Mouse (Mus musculus) G1E (cell line): ENCODE measurements around the gene Blmh. TPM values are rescaled to one million over a fixed set of nuclear protein-coding genes. Genes with fewer than 3 reads are reported as not detected.

ENCODE experiments used
- ATAC-seq: 2 replicates; pipeline ENCODE4 v1.8.0; 2016; ENCODE audit warnings: mild to moderate bottlenecking; ENCODE audit not compliant: insufficient number of reproducible peaks, poor library complexity, low FRiP score, severe bottlenecking; ENCODE audit errors: extremely low read depth
- DNase-seq: peaks from one replicate; pipeline ENCODE4 v3.0.0; 2012; ENCODE audit warnings: low spot score
- H3K27me3 ChIP-seq: 2 replicates; pipeline ENCODE4 v1.6.1; 2012; ENCODE audit warnings: mild to moderate bottlenecking, low read length, inconsistent platforms; ENCODE audit not compliant: insufficient read depth
- H3K36me3 ChIP-seq: replicated peaks from 2 replicates; pipeline ENCODE3; 2012; ENCODE audit warnings: mild to moderate bottlenecking, inconsistent platforms
- H3K4me1 ChIP-seq: 2 replicates; pipeline ENCODE4 v1.6.1; 2012; ENCODE audit warnings: low read depth, low read length, inconsistent platforms, mixed read lengths; ENCODE audit not compliant: insufficient read depth
- H3K4me3 ChIP-seq: 2 replicates; pipeline ENCODE4 v1.5.1; 2012; ENCODE audit warnings: low read depth, mild to moderate bottlenecking, inconsistent platforms, low read length, moderate library complexity, mixed read lengths
- H3K9me3 ChIP-seq: replicated peaks from 2 replicates; pipeline ENCODE4 v1.6.1; 2012; ENCODE audit warnings: inconsistent platforms
- CTCF ChIP-seq: IDR thresholded peaks from 2 replicates; pipeline ENCODE4 v1.5.1; 2012; ENCODE audit warnings: low read depth, low read length, inconsistent platforms, mixed read lengths
- GATA1 ChIP-seq: IDR thresholded peaks from 2 replicates; pipeline ENCODE4 v1.6.1; 2012; ENCODE audit warnings: borderline replicate concordance, low read length, inconsistent platforms, mixed read lengths
- GATA2 ChIP-seq: IDR thresholded peaks from 2 replicates; pipeline ENCODE4 v1.6.1; 2012; ENCODE audit warnings: low read depth, low read length, inconsistent platforms, borderline replicate concordance
- POLR2AphosphoS5 ChIP-seq: IDR thresholded peaks from 2 replicates; pipeline ENCODE4 v1.6.1; 2012; ENCODE audit warnings: low read depth, low read length, inconsistent platforms; ENCODE audit not compliant: insufficient replicate concordance
- TAL1 ChIP-seq: conservative IDR thresholded peaks from 2 replicates; pipeline ENCODE4 v1.6.1; 2012; ENCODE audit warnings: low read depth, low read length, inconsistent platforms, mixed read lengths
- polyA plus RNA-seq: library from polyadenylated mRNA; stranded (reverse); fragments of >175 nt; gene quantifications from 2 replicates; pipeline ENCODE4 v1.2.3, GENCODE M21; 2012
- total RNA-seq, 2 experiments: library from RNA; stranded (forward) in 1 of 2; stranded (reverse) in 1 of 2; fragments of 200-1000 nt in 1 of 2; fragments of >200 nt in 1 of 2; fragmentation: Nextera tagmentation in 1 of 2; gene quantifications; 2 replicates each; pipeline ENCODE4 v1.2.3; 2014 to 2017

Gene Blmh
- total RNA-seq (2014; fragmentation: Nextera tagmentation) (150 and 173 TPM in 2 replicates), total RNA-seq (2017) (304 and 320 TPM in 2 replicates), polyA plus RNA-seq (22.7 and 23.4 TPM in 2 replicates)

GRCm38 (mm10) chr11:76924759-76925236, at the start of gene Blmh:
TSS of gene Blmh (plus strand) at chr11:76924809.
- TF ChIP-seq POLR2AphosphoS5 (no peak), CTCF (no peak), TAL1 (no peak), GATA2 (no peak), GATA1 (no peak)
- H3K9me3 ChIP-seq = no peaks in the 10 kb centered on the region
- no peak for ATAC-seq
- no peak within 1 kb of the TSS for H3K4me3 ChIP-seq
- DNase-seq = no peak
- no peaks in the 10 kb centered on the region for H3K36me3 ChIP-seq
- no peaks in the 10 kb centered on the region for H3K4me1 ChIP-seq
- H3K27me3 ChIP-seq = peaks cover 32% of the 10 kb centered on the region

- Histone ChIP-seq H3K4me1 (peaks cover 7% of the 10 kb centered on the region), H3K9me3 (no peaks in the 10 kb centered on the region), H3K4me3 (no peak overlapping the region), H3K27me3 (peaks cover 6% of the 10 kb centered on the region), H3K36me3 (no peaks in the 10 kb centered on the region)
- DNase-seq (no peak), ATAC-seq (no peak)
- TF ChIP-seq GATA2 = no peak
- no peak for TF ChIP-seq GATA1
- TF ChIP-seq CTCF = no peak
- TF ChIP-seq POLR2AphosphoS5 = no peak
- no peak for TF ChIP-seq TAL1
These were observed 44.8 kb upstream of the Blmh start for GRCm38 (mm10) chr11:76879816-76880215.

- H3K4me3 ChIP-seq = no peak overlapping the region
- no peaks in the 10 kb centered on the region; the same call in 1 of the 2 replicates for H3K27me3 ChIP-seq
- DNase-seq (no peak), ATAC-seq (no peak)
- no peaks in the 10 kb centered on the region for H3K9me3 ChIP-seq
- H3K36me3 ChIP-seq = no peaks in the 10 kb centered on the region
- peaks cover 4% of the 10 kb centered on the region for H3K4me1 ChIP-seq
- no peak for TF ChIP-seq GATA2
- TF ChIP-seq GATA1 = no peak
- TF ChIP-seq CTCF = no peak
- TF ChIP-seq POLR2AphosphoS5 = no peak
- no peak for TF ChIP-seq TAL1
These were observed 40.2 kb upstream of the Blmh start for GRCm38 (mm10) chr11:76884451-76884850.

DNA sequence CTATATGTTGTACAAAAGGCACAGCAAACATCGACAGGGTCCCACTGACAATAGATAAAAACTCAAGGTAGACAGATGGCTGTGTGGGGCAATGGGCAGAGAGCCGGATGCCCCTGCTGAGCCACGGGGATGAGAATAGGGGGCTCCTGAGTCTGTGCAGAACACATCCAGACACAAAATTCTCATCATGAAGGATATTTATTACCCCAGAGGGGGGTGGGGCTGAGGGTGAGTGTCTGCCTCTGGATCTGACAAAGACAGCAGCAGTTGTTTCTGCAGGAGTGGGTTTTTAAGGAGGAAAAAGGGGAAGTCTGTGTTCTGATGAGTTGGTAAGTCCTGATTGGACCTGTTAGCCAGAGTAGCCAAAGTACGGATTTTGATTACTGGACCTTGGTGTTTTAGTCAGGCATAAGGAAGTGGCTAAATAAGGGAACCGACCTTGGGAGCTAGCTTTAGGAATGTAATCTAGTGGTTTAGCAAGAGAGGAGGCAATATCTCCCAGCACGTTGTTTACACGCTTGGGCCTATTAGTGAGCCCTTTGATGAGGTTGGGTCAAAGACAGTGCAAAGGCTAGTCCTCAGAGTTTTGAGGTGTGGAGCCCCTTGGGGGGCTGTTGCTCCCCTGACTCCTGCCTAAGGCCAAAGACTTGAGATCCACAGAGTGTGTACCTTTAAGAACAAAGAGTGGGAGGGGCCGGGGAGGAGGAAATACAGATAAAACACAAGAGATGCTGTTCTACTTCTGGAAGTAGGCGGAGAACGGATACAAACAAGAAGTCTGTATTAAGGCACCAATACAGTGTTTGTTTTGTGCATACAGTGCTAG, 35.1 kb upstream of the Blmh start:
- Histone ChIP-seq H3K27me3 (no peaks in the 10 kb centered on the region), H3K36me3 (no peaks in the 10 kb centered on the region), H3K4me3 (no peak overlapping the region), H3K9me3 (no peaks in the 10 kb centered on the region), H3K4me1 (peaks cover 45% of the 10 kb centered on the region)
- no peak for TF ChIP-seq GATA2
- TF ChIP-seq TAL1 = no peak
- TF ChIP-seq GATA1 = no peak
- no peak for TF ChIP-seq POLR2AphosphoS5
- TF ChIP-seq CTCF = no peak
- DNase-seq (no peak), ATAC-seq (no peak)

DNA sequence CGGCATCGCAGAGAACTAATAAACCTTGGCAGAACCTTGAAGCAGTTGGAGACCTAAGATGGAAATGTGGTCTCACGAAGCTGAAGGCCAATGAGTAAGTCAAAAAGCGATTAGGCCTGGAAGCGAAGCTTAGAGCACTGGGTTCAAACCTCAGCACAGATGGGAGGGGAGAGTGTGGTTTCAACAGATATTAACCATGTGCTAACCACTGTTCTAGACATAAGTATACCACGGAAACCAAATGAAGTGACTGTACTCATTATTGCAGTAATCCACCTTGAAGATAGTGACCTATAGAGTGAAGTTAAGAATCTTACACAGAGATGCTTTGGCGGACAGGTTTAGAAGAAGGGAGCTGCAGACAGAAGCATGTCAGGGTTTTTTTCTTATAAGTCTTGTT, 33.4 kb upstream of the Blmh start:
- Histone ChIP-seq H3K36me3 (no peaks in the 10 kb centered on the region), H3K27me3 (no peaks in the 10 kb centered on the region), H3K4me3 (no peak overlapping the region), H3K4me1 (peaks cover 53% of the 10 kb centered on the region), H3K9me3 (no peaks in the 10 kb centered on the region)
- DNase-seq (no peak), ATAC-seq (no peak)
- TF ChIP-seq GATA1 (no peak), POLR2AphosphoS5 (no peak), TAL1 (no peak), GATA2 (no peak), CTCF (no peak)

DNA sequence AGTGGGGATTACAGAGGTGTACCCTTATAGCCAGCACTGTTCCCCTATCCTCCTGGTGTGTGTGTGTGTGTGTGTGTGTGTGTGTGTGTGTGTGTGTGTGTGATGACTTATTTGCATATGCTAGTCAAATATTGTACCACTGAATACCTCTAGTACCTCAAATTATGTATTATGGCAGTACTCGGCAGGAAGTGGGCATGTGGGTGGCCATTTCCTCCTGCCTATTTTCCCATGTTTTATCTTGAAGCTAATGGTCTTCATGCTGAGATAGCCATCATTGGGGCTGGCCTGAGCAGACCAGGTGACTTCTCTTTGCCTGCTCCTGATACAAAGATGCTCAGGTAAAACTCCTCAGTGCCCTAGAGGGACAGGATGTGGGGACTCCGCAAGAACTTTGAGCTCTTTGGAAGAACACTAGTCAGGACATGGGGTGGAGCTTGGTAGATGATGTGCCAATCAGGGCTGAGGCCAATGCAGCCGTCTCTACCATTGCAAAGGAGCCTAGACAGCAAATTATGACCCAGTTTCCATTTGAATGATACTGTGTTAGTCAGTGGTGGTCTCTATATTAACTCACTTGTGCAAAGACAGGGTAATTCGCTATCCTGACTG, 32.8 kb upstream of the Blmh start:
- TF ChIP-seq POLR2AphosphoS5 = no peak
- TF ChIP-seq CTCF = no peak
- TF ChIP-seq GATA1 = no peak
- no peak for TF ChIP-seq TAL1
- TF ChIP-seq GATA2 = no peak
- Histone ChIP-seq H3K27me3 (no peaks in the 10 kb centered on the region), H3K9me3 (no peaks in the 10 kb centered on the region), H3K4me3 (no peak overlapping the region), H3K4me1 (peaks cover 53% of the 10 kb centered on the region), H3K36me3 (no peaks in the 10 kb centered on the region)
- ATAC-seq (no peak), DNase-seq (no peak)
